Mouse (Mus musculus): Measurements from ENCODE around the gene Baz2b. TPM values are rescaled to one million over a fixed set of nuclear protein-coding genes. Genes with fewer than 3 reads are reported as not detected.

Gene Baz2b
- polyA plus RNA-seq, 1 experiment from 2014 or later = 76.3 TPM

DNA sequence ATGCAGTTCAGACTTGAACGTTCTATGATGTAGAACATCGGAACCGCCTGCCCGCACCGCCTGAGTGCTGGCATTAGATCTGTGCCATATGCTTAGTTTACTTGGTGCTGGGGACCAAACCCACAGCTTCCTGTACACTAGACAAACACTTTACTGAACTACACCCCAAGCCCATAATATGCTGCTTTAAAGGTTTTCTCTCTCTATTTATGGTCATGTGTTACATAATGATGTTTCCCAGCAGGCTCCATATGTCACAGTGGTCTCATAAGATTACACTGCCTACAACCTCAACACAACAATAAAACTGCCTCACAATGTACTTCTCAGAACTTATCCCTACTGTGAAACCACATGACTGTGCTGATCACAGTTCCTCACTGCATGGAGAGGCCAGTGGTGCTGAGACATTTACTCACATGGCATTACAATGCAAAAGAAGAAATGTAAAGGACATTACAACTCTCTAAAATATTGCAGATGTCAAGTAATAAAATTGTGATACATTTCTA lies 9.5 kb downstream of the Baz2b start:
- no peak for ATAC-seq (ENCODE audit: insufficient number of reproducible peaks, insufficient read depth, low FRiP score, low TSS enrichment)
- 97% methylated on average over 5 of the region's 5 CpGs for WGBS
- Histone ChIP-seq H3K4me1 (no peaks in the 10 kb centered on the region), H3K9me3 (no peaks in the 10 kb centered on the region), H3K27ac (no peak overlapping the region), H3K4me2 (replicated peaks) (no peak overlapping the region), H3K27me3 (no peaks in the 10 kb centered on the region), H3K4me3 (no peak overlapping the region), H3K36me3 (peaks cover 10% of the 10 kb centered on the region; the same call in 1 of the 2 replicates), H3K9ac (no peak overlapping the region)

DNA sequence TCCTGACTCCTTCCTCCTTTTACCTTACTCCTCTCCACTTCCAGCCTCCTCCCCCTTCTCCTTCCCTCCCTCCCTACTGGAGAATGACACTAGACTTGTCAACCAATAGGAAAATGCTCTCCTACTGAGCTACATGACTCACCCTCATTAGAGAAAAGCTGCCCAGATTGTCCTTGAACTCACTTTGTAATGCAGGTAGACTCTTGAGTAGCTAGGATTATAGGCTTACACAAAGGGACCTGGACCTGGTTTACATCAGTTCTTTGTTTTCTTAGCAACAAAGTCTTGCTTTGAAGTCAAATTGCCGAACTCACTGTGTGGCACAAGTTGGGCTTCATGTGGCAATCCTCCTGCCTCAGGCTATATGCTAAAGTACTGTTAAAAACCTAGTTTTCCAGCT lies 12.8 kb downstream of the Baz2b start:
- H3K9ac ChIP-seq = no peak overlapping the region
- no peak overlapping the region for H3K27ac ChIP-seq
- ATAC-seq (ENCODE audit: insufficient number of reproducible peaks, insufficient read depth, low FRiP score, low TSS enrichment) = no peak
- H3K36me3 ChIP-seq = no peaks in the 10 kb centered on the region
- no peaks in the 10 kb centered on the region for H3K27me3 ChIP-seq
- H3K4me1 ChIP-seq = no peaks in the 10 kb centered on the region
- H3K4me3 ChIP-seq = no peak overlapping the region
- H3K9me3 ChIP-seq = no peaks in the 10 kb centered on the region
- 41% methylated on average over 1 of the region's 1 CpGs for WGBS
- H3K4me2 ChIP-seq (replicated peaks) = no peak overlapping the region

DNA sequence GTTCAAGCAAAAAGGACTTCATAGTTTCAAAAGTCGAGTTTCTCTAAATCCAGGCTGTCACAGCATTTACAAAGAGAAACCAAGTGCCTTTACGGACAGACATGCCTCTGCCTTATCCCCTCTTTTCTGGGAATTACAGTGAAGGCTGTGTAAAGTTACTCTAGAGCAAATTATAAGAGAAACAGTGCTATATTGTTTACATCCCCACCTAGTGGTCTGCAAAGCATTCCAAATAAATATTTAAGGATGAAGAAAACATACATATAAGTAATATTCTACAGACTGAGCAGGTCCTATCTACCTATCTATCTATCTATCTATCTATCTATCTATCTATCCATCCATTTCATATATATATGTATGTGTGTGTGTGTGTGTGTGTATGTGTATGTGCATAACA lies 27.9 kb downstream of the Baz2b start:
- no peaks in the 10 kb centered on the region for H3K4me1 ChIP-seq
- H3K36me3 ChIP-seq = no peaks in the 10 kb centered on the region
- 52% methylated on average over 2 of the region's 2 CpGs for WGBS
- H3K4me3 ChIP-seq = no peak overlapping the region
- H3K9ac ChIP-seq = no peak overlapping the region
- no peak for ATAC-seq (ENCODE audit: insufficient number of reproducible peaks, insufficient read depth, low FRiP score, low TSS enrichment)
- H3K9me3 ChIP-seq = no peaks in the 10 kb centered on the region
- no peaks in the 10 kb centered on the region for H3K27me3 ChIP-seq
- H3K27ac ChIP-seq = no peak overlapping the region
- H3K4me2 ChIP-seq (replicated peaks) = no peak overlapping the region

DNA sequence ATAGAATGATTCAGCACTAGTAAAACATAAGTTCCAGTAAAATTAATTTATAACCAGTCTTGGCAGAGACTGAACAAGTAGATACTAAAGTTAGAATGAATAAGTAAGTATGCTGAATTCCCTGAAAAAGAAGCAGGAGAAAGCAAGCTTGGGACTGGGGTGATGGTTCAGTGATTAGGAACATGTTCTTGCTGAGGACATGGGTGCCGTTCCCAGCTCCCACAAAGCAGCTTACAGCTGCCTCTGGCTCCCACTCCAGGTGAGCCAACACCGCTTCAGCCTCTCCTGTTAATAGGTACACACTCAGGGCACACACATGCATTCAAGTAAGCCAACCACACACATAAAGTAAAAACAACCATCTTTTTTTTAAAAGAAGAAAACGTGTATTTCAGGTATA lies 32.1 kb downstream of the Baz2b start:
- H3K4me2 ChIP-seq (replicated peaks) = no peak overlapping the region
- H3K27me3 ChIP-seq = no peaks in the 10 kb centered on the region
- H3K9me3 ChIP-seq = peaks cover 6% of the 10 kb centered on the region; the same call in 1 of the 2 replicates
- no peak overlapping the region for H3K27ac ChIP-seq
- no peak overlapping the region for H3K9ac ChIP-seq
- H3K4me1 ChIP-seq = no peaks in the 10 kb centered on the region
- ATAC-seq (ENCODE audit: insufficient number of reproducible peaks, insufficient read depth, low FRiP score, low TSS enrichment) = no peak
- H3K36me3 ChIP-seq = no peaks in the 10 kb centered on the region
- 77% methylated on average over 3 of the region's 3 CpGs for WGBS
- no peak overlapping the region for H3K4me3 ChIP-seq

DNA sequence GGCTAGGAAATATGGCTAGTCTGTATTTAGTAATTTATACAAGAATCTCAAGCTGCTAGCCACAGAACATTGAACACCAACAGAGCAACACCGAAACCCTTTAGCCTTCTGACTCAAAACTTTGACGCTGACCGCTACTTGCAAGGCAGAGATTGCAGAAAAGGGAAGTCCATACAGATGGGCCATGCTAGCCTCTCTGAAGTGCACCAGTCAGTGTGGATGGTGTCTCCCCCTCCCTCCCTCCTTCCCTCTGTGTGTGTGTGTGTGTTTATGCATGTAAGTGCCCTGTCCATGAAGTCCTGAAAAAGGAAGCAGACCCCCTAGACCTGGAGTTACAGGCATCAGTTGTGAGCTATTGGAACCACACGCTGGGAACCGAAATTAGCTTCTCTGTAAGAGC lies 33.6 kb downstream of the Baz2b start:
- H3K27me3 ChIP-seq = no peaks in the 10 kb centered on the region
- H3K9me3 ChIP-seq = peaks cover 6% of the 10 kb centered on the region; the same call in 1 of the 2 replicates
- H3K27ac ChIP-seq = no peak overlapping the region
- H3K4me3 ChIP-seq = no peak overlapping the region
- ATAC-seq (ENCODE audit: insufficient number of reproducible peaks, insufficient read depth, low FRiP score, low TSS enrichment) = no peak
- H3K4me1 ChIP-seq = peaks cover 5% of the 10 kb centered on the region; the same call in 1 of the 2 replicates
- H3K36me3 ChIP-seq = no peaks in the 10 kb centered on the region
- no peak overlapping the region for H3K4me2 ChIP-seq (replicated peaks)
- no peak overlapping the region for H3K9ac ChIP-seq
- 82% methylated on average over 5 of the region's 5 CpGs for WGBS

DNA sequence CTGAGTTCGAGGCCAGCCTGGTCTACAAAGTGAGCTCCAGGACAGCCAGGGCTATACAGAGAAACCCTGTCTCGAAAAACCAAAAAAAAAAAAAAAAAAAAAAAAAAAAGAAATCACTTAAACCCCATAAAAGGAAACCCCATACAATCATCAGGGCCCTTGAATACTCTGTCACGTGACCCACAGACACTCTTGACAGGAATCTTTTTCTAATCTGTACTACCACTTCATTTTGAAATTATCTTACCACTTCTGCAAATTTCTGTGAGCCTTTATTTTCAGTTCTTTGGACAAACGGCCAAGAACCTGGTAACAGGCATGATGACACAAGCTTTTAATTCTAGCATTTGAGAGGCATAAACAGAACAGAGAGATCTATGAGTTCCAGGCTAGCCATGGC lies 34.6 kb downstream of the Baz2b start:
- Histone ChIP-seq H3K36me3 (no peaks in the 10 kb centered on the region), H3K9me3 (peaks cover 6% of the 10 kb centered on the region; the same call in 1 of the 2 replicates), H3K4me2 (replicated peaks) (no peak overlapping the region), H3K4me1 (peaks cover 5% of the 10 kb centered on the region; the same call in 1 of the 2 replicates), H3K9ac (no peak overlapping the region), H3K4me3 (no peak overlapping the region), H3K27me3 (no peaks in the 10 kb centered on the region), H3K27ac (no peak overlapping the region)
- ATAC-seq (ENCODE audit: insufficient number of reproducible peaks, insufficient read depth, low FRiP score, low TSS enrichment) = no peak
- 91% methylated on average over 3 of the region's 4 CpGs for WGBS

DNA sequence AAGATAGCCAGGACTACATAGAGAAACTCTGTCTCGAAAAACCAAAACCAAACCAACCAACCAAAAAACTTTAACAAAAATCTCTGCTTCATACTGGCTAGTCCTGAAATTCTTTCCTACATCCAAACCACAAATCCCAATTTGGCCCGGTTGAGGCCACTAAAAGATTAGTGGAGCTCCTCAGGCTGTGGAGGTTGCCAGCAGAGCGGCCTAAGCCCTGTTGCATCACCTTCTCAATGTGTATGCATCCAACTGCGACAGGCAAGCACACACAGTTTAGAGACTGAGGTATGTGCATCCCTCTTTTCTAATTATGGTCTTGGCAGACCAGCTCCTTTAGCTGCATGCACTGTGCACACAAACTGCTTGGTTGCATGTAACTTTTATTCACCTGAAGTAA lies 36.0 kb downstream of the Baz2b start:
- WGBS = 90% methylated on average over 4 of the region's 4 CpGs
- no peak for ATAC-seq (ENCODE audit: insufficient number of reproducible peaks, insufficient read depth, low FRiP score, low TSS enrichment)
- Histone ChIP-seq H3K27ac (no peak overlapping the region), H3K4me1 (peaks cover 5% of the 10 kb centered on the region; the same call in 1 of the 2 replicates), H3K4me2 (replicated peaks) (no peak overlapping the region), H3K27me3 (no peaks in the 10 kb centered on the region), H3K9ac (no peak overlapping the region), H3K36me3 (no peaks in the 10 kb centered on the region), H3K9me3 (peaks cover 6% of the 10 kb centered on the region; the same call in 1 of the 2 replicates), H3K4me3 (no peak overlapping the region)

DNA sequence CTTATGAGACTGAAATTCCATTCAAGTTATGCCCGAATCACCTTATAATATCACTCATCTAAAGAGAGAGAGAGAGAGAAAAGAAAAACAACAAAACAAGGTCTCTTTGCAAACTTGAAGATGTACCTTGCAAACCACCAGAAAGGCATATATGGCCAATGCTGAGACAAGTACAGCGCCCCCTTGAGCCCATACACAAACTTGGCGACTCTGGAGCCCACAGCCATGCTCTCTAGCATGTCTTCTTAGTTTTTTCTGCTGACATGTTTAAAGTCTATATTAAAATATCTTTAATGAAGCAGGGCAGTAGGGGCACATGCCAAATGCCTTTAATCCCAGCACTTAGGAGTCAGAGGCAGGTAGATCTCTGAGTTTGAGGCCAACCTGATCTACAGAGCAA lies 36.4 kb downstream of the Baz2b start:
- Histone ChIP-seq H3K9ac (no peak overlapping the region), H3K4me3 (no peak overlapping the region), H3K36me3 (no peaks in the 10 kb centered on the region), H3K27ac (no peak overlapping the region), H3K9me3 (peaks cover 6% of the 10 kb centered on the region; the same call in 1 of the 2 replicates), H3K27me3 (no peaks in the 10 kb centered on the region), H3K4me1 (peaks cover 5% of the 10 kb centered on the region; the same call in 1 of the 2 replicates), H3K4me2 (replicated peaks) (no peak overlapping the region)
- no peak for ATAC-seq (ENCODE audit: insufficient number of reproducible peaks, insufficient read depth, low FRiP score, low TSS enrichment)
- WGBS = 59% methylated on average over 3 of the region's 3 CpGs

DNA sequence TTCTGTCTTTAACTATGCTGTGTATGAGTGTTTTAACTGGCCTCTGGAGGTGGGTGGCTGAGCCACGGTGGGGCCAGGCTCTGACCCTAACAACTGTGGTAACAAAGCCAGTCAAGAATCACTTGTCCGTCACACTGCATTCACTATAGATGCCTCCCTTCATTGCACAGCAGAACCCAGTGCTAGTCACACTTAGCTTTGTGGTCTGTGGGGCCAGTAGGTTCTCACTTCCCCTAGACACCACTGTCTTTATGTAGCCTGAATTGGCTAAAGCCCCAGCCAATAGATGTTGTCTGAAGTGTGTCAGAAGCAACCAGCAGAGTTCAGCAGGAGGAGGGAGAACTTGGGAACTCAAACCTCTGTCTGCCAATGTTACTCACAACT lies 37.1 kb downstream of the Baz2b start:
- peaks cover 6% of the 10 kb centered on the region; the same call in 1 of the 2 replicates for H3K9me3 ChIP-seq
- 80% methylated on average over 2 of the region's 2 CpGs for WGBS
- H3K4me3 ChIP-seq = no peak overlapping the region
- H3K4me1 ChIP-seq = peaks cover 5% of the 10 kb centered on the region; the same call in 1 of the 2 replicates
- ATAC-seq (ENCODE audit: insufficient number of reproducible peaks, insufficient read depth, low FRiP score, low TSS enrichment) = no peak
- no peaks in the 10 kb centered on the region for H3K36me3 ChIP-seq
- H3K4me2 ChIP-seq (replicated peaks) = no peak overlapping the region
- H3K27ac ChIP-seq = no peak overlapping the region
- no peaks in the 10 kb centered on the region for H3K27me3 ChIP-seq
- H3K9ac ChIP-seq = no peak overlapping the region

DNA sequence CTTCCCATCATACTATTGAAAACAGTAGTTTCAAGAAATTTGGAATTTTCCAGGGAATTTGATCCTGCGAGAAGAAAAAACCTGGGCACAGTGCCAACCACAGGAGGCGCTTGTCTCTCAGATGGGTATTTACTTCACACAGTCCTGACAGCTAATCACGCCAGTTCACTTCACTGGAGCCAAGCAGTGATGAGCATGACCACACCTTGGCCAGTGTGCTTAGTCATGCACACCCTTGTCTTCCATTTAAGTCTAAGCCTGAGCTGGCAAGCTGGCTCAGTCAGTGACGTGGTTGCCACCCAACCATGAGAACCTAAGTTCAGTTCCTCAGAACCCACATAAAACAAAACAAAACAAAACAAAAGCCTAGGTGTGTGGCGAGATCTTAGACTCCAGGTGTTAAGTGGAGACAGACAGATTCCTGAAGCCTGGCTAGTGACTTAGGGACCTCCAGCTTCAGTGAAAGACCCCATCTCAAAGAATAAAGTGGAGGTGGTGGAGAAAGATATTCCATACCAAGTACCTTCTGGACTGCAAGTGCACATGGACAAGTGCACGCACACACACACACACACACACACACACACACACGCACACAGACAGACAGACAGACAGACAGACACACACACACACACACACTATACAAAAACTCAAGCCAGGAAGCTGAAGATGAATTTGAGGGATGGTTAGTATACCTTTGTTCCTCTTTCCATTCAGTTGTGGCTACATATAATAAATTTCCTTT lies 37.7 kb downstream of the Baz2b start:
- H3K9me3 ChIP-seq = peaks cover 6% of the 10 kb centered on the region; the same call in 1 of the 2 replicates
- no peak overlapping the region for H3K4me2 ChIP-seq (replicated peaks)
- no peaks in the 10 kb centered on the region for H3K27me3 ChIP-seq
- no peak overlapping the region for H3K4me3 ChIP-seq
- peaks cover 5% of the 10 kb centered on the region; the same call in 1 of the 2 replicates for H3K4me1 ChIP-seq
- ATAC-seq (ENCODE audit: insufficient number of reproducible peaks, insufficient read depth, low FRiP score, low TSS enrichment) = no peak
- H3K27ac ChIP-seq = no peak overlapping the region
- H3K9ac ChIP-seq = no peak overlapping the region
- 58% methylated on average over 7 of the region's 7 CpGs for WGBS
- H3K36me3 ChIP-seq = no peaks in the 10 kb centered on the region

DNA sequence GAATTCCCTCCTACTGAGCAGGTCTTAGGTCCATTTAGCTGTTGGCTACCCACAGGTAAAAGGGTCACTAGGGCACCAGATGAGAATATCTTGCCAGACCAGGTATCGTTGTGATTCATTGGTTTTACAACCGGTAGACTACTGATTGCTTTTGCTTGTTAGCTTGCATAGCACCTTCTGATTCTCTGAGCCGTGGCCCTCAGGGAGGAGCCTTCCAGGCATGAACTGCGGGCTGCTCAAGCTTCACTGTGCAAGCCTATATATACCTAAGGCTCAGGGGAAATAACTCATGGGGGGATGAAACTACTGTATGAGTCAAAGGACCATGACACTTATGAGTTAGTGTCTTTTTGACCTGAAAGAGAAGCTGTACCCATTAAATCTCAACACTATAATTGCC lies 42.8 kb downstream of the Baz2b start:
- 89% methylated on average over 4 of the region's 4 CpGs for WGBS
- H3K36me3 ChIP-seq = no peaks in the 10 kb centered on the region
- no peak overlapping the region for H3K4me3 ChIP-seq
- no peak overlapping the region for H3K9ac ChIP-seq
- H3K4me2 ChIP-seq (replicated peaks) = no peak overlapping the region
- H3K27me3 ChIP-seq = no peaks in the 10 kb centered on the region
- no peaks in the 10 kb centered on the region for H3K9me3 ChIP-seq
- no peak overlapping the region for H3K27ac ChIP-seq
- ATAC-seq (ENCODE audit: insufficient number of reproducible peaks, insufficient read depth, low FRiP score, low TSS enrichment) = no peak
- peaks cover 4% of the 10 kb centered on the region; the same call in 1 of the 2 replicates for H3K4me1 ChIP-seq

DNA sequence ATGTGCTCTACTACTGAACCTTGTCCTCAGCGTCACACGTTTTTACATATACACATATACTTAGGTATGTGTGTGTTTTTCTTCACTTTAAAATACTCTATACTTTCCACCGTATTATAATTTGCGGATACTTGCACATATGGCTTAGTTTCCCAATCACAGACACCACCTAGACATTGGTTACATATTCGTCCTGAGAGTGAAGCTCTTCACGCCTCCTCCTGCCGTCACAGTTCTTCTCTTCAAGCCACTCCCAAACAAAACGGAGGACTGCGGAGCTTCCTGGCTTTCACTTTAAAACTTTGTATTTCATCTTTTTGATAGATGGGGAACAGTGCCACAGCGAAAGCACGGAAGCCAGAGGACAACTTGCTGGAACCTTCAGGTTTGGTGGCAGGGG lies 44.0 kb downstream of the Baz2b start:
- ATAC-seq (ENCODE audit: insufficient number of reproducible peaks, insufficient read depth, low FRiP score, low TSS enrichment) = no peak
- Histone ChIP-seq H3K4me2 (replicated peaks) (no peak overlapping the region), H3K27me3 (no peaks in the 10 kb centered on the region), H3K36me3 (0 out of 2 replicates have a peak, but pooled peaks cover 2% of the 10 kb centered on the region), H3K4me3 (no peak overlapping the region), H3K9me3 (no peaks in the 10 kb centered on the region), H3K27ac (no peak overlapping the region), H3K9ac (no peak overlapping the region), H3K4me1 (no peaks in the 10 kb centered on the region)
- WGBS = 93% methylated on average over 11 of the region's 11 CpGs
